Mouse (Mus musculus): ENCODE data around the gene Slc25a34. TPM values are rescaled to one million over a fixed set of nuclear protein-coding genes. Genes with fewer than 3 reads are reported as not detected.
A peak's percentile ranks its signal among the peaks of the same experiment; 100 is the strongest.

Gene Slc25a34
- polyA plus RNA-seq, 1 experiment from 2014 or later, result 1.6 TPM

DNA sequence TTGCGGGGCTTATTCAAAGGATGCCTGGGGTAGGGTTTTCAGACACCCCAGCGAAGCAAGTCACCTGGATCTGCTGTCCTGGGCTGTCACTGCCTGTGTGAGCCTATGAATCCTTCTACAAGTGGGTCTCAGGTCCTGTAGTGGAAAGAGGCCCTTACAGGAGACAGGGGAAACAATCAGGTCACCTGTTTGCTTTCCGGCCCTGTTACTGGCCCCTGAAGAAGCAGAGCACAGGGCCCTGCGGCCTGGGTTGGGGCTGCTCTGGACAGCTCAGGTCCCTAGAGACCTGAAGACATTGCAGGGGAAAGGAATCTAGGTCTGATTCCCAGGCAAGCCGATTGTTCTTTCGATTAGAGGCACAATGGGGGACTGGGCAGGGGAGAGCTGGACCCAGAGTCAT is 23.3 kb downstream of the Slc25a34 start:
- 0 out of 2 replicates have a peak overlapping the region, but pooled peaks have one; percentile 34 for H3K9ac ChIP-seq (ENCODE audit: low read length)
- H3K27ac ChIP-seq (ENCODE audit: low read length), result peak overlapping the region; percentile 92
- no peaks in the 10 kb centered on the region for H3K27me3 ChIP-seq (ENCODE audit: control insufficient read depth, insufficient read depth, low read length)
- H3K9me3 ChIP-seq (replicated peaks; ENCODE audit: control insufficient read depth, low read length), result no peaks in the 10 kb centered on the region
- H3K36me3 ChIP-seq (ENCODE audit: control insufficient read depth, insufficient read depth, low read length), result no peaks in the 10 kb centered on the region
- ATAC-seq (ENCODE audit: insufficient read depth, low FRiP score), result no peak
- peaks cover 34% of the 10 kb centered on the region for H3K4me1 ChIP-seq (ENCODE audit: control insufficient read depth, insufficient read depth, low read length)
- H3K4me3 ChIP-seq (replicated peaks; ENCODE audit: low read length), result no peak overlapping the region
- peak overlapping the region; percentile 89; the same call in 1 of the 2 replicates for H3K4me2 ChIP-seq (ENCODE audit: low read depth, low read length)
- 30% methylated on average over 6 of the region's 6 CpGs for WGBS

DNA sequence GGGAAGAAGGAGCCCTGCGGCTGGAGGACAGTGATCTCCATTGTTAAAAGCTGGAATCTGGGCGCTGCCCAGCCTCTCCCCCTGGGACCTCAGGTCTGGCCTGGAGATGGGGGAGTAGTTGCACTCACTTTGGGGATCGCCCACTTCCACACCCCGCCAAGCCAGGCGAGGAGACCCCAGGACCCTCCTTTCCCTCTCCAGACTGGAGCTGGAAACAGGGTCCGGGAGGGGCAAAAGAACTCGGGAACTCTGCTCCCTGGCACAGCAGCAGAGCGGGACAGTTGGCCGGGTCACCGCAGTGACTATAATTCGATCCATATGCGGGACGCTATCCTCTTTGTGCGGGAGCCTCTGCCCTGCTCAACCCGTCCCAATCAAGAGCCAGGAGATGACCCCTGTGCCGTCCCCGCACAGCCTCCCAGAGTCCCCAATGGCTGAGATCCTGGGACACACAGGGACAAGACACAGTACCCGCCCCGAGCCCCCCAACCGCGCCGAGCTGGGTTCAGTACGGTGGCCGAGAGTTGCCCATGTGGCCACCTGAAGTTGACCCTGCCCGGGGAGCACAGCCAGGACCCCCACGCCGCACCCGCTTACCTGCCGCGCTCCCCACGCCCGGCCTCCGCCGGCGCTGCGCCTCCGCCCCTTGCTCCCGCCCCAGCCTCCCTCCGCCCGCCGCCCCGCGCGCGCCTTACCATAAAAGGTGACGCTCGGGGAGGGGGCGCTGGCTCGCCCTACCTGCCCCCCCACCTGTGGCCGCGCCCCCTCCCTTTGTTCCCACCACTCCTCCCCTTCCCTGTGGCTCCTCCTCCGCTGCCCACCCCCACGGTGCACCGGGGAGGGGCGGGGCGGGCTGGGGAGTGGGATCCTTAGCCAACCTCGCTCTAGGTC is 24.1 kb downstream of the Slc25a34 start:
- Histone ChIP-seq H3K4me3 (replicated peaks; ENCODE audit: low read length) (peak overlapping the region; percentile 72), H3K36me3 (ENCODE audit: control insufficient read depth, insufficient read depth, low read length) (no peaks in the 10 kb centered on the region), H3K4me1 (ENCODE audit: control insufficient read depth, insufficient read depth, low read length) (peaks cover 31% of the 10 kb centered on the region), H3K4me2 (ENCODE audit: low read depth, low read length) (peak overlapping the region; percentile 89), H3K9ac (ENCODE audit: low read length) (peak overlapping the region; percentile 90), H3K27me3 (ENCODE audit: control insufficient read depth, insufficient read depth, low read length) (no peaks in the 10 kb centered on the region), H3K9me3 (replicated peaks; ENCODE audit: control insufficient read depth, low read length) (no peaks in the 10 kb centered on the region), H3K27ac (ENCODE audit: low read length) (peak overlapping the region; percentile 92)
- peak; percentile 20; the same call in 1 of the 2 replicates for ATAC-seq (ENCODE audit: insufficient read depth, low FRiP score)
- under 1% methylated on average over 55 of the region's 57 CpGs for WGBS

DNA sequence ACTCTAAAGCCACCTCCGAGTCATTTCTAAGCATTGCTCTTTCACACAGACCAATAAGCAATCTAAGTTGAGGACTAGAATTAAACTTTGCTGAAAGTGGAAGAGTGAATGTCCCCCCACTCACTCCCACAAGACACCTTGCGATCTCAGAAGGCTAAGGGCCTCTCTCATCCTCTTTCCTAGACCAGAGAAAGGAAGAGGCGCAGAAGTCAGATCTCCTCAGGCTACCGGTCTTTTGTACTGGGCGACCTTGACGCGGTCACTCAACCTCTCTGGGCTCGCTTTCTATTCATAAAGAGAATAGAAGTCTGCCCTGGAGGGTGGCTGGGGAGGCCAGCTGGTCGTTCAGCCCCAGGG is 24.7 kb downstream of the Slc25a34 start:
- H3K4me2 ChIP-seq (ENCODE audit: low read depth, low read length), result peak overlapping the region; percentile 89
- H3K9me3 ChIP-seq (replicated peaks; ENCODE audit: control insufficient read depth, low read length), result no peaks in the 10 kb centered on the region
- H3K4me3 ChIP-seq (replicated peaks; ENCODE audit: low read length), result peak overlapping the region; percentile 72
- WGBS, result 1% methylated on average over 9 of the region's 9 CpGs
- peak overlapping the region; percentile 92 for H3K27ac ChIP-seq (ENCODE audit: low read length)
- no peaks in the 10 kb centered on the region for H3K36me3 ChIP-seq (ENCODE audit: control insufficient read depth, insufficient read depth, low read length)
- H3K27me3 ChIP-seq (ENCODE audit: control insufficient read depth, insufficient read depth, low read length), result no peaks in the 10 kb centered on the region
- peaks cover 25% of the 10 kb centered on the region for H3K4me1 ChIP-seq (ENCODE audit: control insufficient read depth, insufficient read depth, low read length)
- ATAC-seq (ENCODE audit: insufficient read depth, low FRiP score), result no peak
- H3K9ac ChIP-seq (ENCODE audit: low read length), result peak overlapping the region; percentile 90

DNA sequence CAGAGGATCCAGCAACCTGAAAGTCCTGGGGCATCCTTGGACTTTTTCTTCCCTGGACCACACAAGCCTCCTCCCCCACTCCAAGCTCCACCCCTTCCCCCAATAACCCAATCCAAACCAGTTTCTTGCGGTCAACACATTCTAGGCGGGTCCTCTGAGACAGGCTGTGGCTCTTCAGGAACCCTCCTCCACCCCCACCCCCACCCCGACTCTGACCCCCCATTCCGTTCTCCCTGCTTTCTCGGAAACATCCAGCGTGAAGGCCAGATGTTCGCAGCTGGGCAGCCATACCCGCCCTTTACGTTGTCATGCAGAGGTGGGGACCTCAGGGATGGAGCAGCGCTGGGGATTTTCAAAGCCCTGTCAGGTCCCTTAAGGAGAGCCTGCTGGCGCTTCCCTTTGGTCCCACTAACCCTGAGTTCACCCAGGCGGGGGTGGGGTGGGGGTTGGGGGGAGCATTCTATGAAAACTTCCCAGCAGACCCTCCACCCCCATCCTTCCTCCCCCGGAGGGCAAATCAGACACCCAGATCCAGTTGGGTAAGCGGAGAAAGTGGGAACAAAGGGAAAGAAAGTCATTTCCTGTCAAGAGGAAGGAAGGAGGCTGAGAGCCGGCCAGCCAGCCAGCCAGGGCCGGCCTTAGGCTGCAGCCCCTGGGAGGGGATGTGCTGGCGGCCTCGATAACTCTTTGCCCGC is 25.3 kb downstream of the Slc25a34 start:
- H3K27me3 ChIP-seq (ENCODE audit: control insufficient read depth, insufficient read depth, low read length), result no peaks in the 10 kb centered on the region
- peak overlapping the region; percentile 92 for H3K27ac ChIP-seq (ENCODE audit: low read length)
- 0 out of 2 replicates have a peak, but pooled peaks cover 1% of the 10 kb centered on the region for H3K36me3 ChIP-seq (ENCODE audit: control insufficient read depth, insufficient read depth, low read length)
- ATAC-seq (ENCODE audit: insufficient read depth, low FRiP score), result peak; percentile 74
- peak overlapping the region; percentile 90 for H3K9ac ChIP-seq (ENCODE audit: low read length)
- H3K9me3 ChIP-seq (replicated peaks; ENCODE audit: control insufficient read depth, low read length), result no peaks in the 10 kb centered on the region
- WGBS, result 2% methylated on average over 19 of the region's 19 CpGs
- H3K4me2 ChIP-seq (ENCODE audit: low read depth, low read length), result peak overlapping the region; percentile 89
- H3K4me3 ChIP-seq (replicated peaks; ENCODE audit: low read length), result peak overlapping the region; percentile 72
- peaks cover 24% of the 10 kb centered on the region for H3K4me1 ChIP-seq (ENCODE audit: control insufficient read depth, insufficient read depth, low read length)

DNA sequence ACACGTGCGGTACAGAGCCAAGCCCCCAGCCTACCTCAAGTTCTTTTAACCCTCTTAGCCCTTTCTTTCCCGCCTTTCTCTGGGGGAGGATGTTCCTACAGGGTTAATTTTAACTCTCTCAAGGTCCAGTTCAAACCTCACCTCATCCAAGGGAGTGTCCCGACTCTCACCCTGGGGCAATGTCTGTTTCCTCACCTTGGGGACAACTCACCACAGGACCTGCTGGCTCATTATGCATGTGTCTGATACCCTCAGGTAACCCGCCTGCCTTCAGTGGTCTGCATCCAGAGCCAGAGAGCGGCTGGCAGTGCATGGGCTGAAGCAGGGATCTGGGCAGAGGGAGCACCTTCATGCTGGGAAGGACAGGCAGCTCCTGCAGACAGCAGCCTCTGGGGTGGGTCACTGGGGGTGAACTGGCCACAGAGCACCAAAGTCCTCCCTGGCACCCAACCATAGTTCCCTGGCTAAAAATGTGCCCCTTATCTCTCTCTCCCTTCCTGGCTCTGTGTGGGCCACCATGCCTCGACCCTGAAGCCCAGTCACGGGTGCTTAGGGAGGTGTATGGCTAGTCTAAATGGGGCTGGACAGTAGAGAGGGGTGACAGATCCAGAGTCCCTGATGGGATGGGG is 26.8 kb downstream of the Slc25a34 start:
- no peak for ATAC-seq (ENCODE audit: insufficient read depth, low FRiP score)
- Histone ChIP-seq H3K27me3 (ENCODE audit: control insufficient read depth, insufficient read depth, low read length) (no peaks in the 10 kb centered on the region), H3K4me2 (ENCODE audit: low read depth, low read length) (no peak overlapping the region), H3K4me1 (ENCODE audit: control insufficient read depth, insufficient read depth, low read length) (peaks cover 18% of the 10 kb centered on the region), H3K4me3 (replicated peaks; ENCODE audit: low read length) (no peak overlapping the region), H3K9ac (ENCODE audit: low read length) (no peak overlapping the region), H3K27ac (ENCODE audit: low read length) (no peak overlapping the region; the same call in 1 of the 2 replicates), H3K36me3 (ENCODE audit: control insufficient read depth, insufficient read depth, low read length) (0 out of 2 replicates have a peak, but pooled peaks cover 5% of the 10 kb centered on the region), H3K9me3 (replicated peaks; ENCODE audit: control insufficient read depth, low read length) (no peaks in the 10 kb centered on the region)
- WGBS, result 85% methylated on average over 8 of the region's 8 CpGs

DNA sequence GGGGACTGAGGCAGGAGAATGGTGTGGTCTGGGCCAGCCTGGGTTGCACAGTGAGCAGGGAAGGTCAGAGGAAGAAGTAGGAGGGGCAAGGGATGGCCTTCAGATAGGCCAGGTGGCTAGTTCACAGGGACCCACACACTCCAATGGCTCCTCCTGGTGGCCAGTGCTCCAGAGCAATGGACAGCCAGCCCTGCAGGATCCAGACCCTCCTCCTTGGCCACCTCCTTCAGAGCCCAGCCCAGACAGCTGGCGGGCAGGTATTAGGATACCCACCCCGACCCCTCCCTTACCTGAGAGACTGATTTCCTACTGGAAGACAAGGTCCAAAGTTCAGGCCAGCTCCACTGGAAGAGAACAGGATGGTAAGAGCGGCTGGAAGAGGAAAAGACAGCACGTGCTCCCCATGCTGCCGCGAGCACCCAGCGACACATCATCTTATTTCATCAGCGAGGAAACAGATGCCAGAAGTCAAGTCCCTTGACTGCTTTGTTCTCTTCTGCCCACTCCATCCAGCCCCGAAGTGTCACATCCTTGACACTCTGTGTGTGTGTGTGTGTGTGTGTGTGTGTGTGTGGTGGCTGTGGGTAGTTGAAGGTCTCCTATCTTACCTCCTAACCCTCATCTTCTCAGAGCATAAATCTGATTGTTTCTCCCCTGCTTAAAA is 27.9 kb downstream of the Slc25a34 start:
- Histone ChIP-seq H3K9ac (ENCODE audit: low read length) (no peak overlapping the region), H3K27me3 (ENCODE audit: control insufficient read depth, insufficient read depth, low read length) (no peaks in the 10 kb centered on the region), H3K4me3 (replicated peaks; ENCODE audit: low read length) (no peak overlapping the region), H3K9me3 (replicated peaks; ENCODE audit: control insufficient read depth, low read length) (no peaks in the 10 kb centered on the region), H3K4me2 (ENCODE audit: low read depth, low read length) (no peak overlapping the region), H3K36me3 (ENCODE audit: control insufficient read depth, insufficient read depth, low read length) (0 out of 2 replicates have a peak, but pooled peaks cover 8% of the 10 kb centered on the region), H3K27ac (ENCODE audit: low read length) (no peak overlapping the region), H3K4me1 (ENCODE audit: control insufficient read depth, insufficient read depth, low read length) (peaks cover 12% of the 10 kb centered on the region)
- no peak; the same call in 1 of the 2 replicates for ATAC-seq (ENCODE audit: insufficient read depth, low FRiP score)
- WGBS, result 72% methylated on average over 9 of the region's 9 CpGs

DNA sequence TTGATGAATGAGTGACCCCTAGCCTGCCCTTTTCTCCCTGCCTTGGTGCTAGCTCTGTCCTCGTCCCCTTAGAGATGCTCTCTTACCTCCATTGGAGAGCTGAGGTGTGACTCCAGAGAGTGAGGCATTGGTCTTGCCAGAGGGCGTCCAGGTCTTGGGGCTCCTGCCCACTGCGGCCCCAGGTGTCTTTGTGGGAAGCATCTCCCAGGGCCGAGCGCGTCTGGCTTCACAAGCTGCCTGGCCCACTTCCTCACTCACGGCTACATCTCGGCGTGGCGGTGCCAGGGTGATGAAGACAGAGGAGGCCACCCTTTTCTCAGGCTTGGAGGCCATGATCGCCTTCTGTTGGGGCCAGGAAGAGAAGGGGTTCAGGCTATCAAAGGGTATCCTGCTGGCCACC is 28.5 kb downstream of the Slc25a34 start:
- Histone ChIP-seq H3K27me3 (ENCODE audit: control insufficient read depth, insufficient read depth, low read length) (no peaks in the 10 kb centered on the region), H3K9me3 (replicated peaks; ENCODE audit: control insufficient read depth, low read length) (no peaks in the 10 kb centered on the region), H3K9ac (ENCODE audit: low read length) (no peak overlapping the region), H3K4me2 (ENCODE audit: low read depth, low read length) (no peak overlapping the region), H3K4me3 (replicated peaks; ENCODE audit: low read length) (no peak overlapping the region), H3K36me3 (ENCODE audit: control insufficient read depth, insufficient read depth, low read length) (0 out of 2 replicates have a peak, but pooled peaks cover 8% of the 10 kb centered on the region), H3K27ac (ENCODE audit: low read length) (no peak overlapping the region), H3K4me1 (ENCODE audit: control insufficient read depth, insufficient read depth, low read length) (peaks cover 7% of the 10 kb centered on the region)
- no peak for ATAC-seq (ENCODE audit: insufficient read depth, low FRiP score)
- WGBS, result 89% methylated on average over 11 of the region's 11 CpGs

DNA sequence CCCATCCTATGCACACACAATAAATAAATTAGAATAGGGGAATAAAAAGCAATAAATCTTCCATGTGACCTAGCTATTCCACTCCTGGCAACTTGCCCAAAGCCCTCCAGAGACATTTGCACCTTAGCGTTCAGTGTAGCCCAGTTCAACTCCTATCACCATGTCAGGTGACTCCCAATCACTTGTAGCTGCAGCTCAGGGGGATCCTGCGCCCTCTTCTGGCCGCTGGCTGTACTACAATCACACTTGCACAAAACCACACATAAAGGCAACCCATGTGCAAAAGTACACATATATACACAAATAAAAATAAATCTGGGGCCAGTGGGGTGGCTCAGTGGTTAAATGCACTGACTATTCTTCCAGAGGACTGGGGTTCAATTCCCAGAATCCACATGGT is 32.1 kb downstream of the Slc25a34 start:
- no peaks in the 10 kb centered on the region for H3K27me3 ChIP-seq (ENCODE audit: control insufficient read depth, insufficient read depth, low read length)
- no peaks in the 10 kb centered on the region for H3K9me3 ChIP-seq (replicated peaks; ENCODE audit: control insufficient read depth, low read length)
- peaks cover 14% of the 10 kb centered on the region for H3K36me3 ChIP-seq (ENCODE audit: control insufficient read depth, insufficient read depth, low read length)
- no peak overlapping the region for H3K4me3 ChIP-seq (replicated peaks; ENCODE audit: low read length)
- no peak overlapping the region for H3K27ac ChIP-seq (ENCODE audit: low read length)
- no peak overlapping the region for H3K9ac ChIP-seq (ENCODE audit: low read length)
- H3K4me1 ChIP-seq (ENCODE audit: control insufficient read depth, insufficient read depth, low read length), result no peaks in the 10 kb centered on the region
- 35% methylated on average over 3 of the region's 3 CpGs for WGBS
- no peak overlapping the region for H3K4me2 ChIP-seq (ENCODE audit: low read depth, low read length)
- no peak for ATAC-seq (ENCODE audit: insufficient read depth, low FRiP score)
